Mouse (Mus musculus): Measurements from ENCODE around the gene Snx18.

The Snx18 gene

GRCm38 (mm10) chr13:113617891-113618823, at the start of gene Snx18:
Gene Snx18 (minus strand): TSS chr13:113618564.
- peak; percentile 95 for DNase-seq

GRCm38 (mm10) chr13:113663883-113664282, 45.5 kb upstream of the Snx18 start:
- DNase-seq = no peak

- DNase-seq = no peak
These were observed 44.9 kb upstream of the Snx18 start, which contains the start of gene Hspb3 for GRCm38 (mm10) chr13:113663151-113663779. Gene Hspb3 (minus strand): TSS chr13:113663676.

- no peak for DNase-seq
These were observed 43.5 kb upstream of the Snx18 start for GRCm38 (mm10) chr13:113661826-113662271.

- no peak for DNase-seq
These were observed 42.4 kb upstream of the Snx18 start for GRCm38 (mm10) chr13:113660576-113661310.

- DNase-seq = no peak
These were observed 38.8 kb upstream of the Snx18 start for GRCm38 (mm10) chr13:113657204-113657603.

GRCm38 (mm10) chr13:113656639-113657038, 38.3 kb upstream of the Snx18 start:
- DNase-seq = no peak

- DNase-seq = no peak
These were observed 37.1 kb upstream of the Snx18 start for GRCm38 (mm10) chr13:113655511-113655910.

- no peak for DNase-seq
These were observed 22.7 kb upstream of the Snx18 start for GRCm38 (mm10) chr13:113640944-113641597.

GRCm38 (mm10) chr13:113638914-113639313, 20.6 kb upstream of the Snx18 start:
- DNase-seq = peak; percentile 37

GRCm38 (mm10) chr13:113635799-113636222, 17.4 kb upstream of the Snx18 start:
- DNase-seq = peak; percentile 35

- no peak for DNase-seq
These were observed 16.5 kb upstream of the Snx18 start for GRCm38 (mm10) chr13:113634732-113635481.

- no peak for DNase-seq
These were observed 14.1 kb upstream of the Snx18 start for GRCm38 (mm10) chr13:113632506-113632905.

GRCm38 (mm10) chr13:113627601-113628000, 9.2 kb upstream of the Snx18 start:
- DNase-seq = no peak

- DNase-seq = no peak
These were observed 4.5 kb upstream of the Snx18 start for GRCm38 (mm10) chr13:113622865-113623255.

GRCm38 (mm10) chr13:113622122-113622864, 3.9 kb upstream of the Snx18 start:
- peak; percentile 32 for DNase-seq

- no peak for DNase-seq
These were observed 639 bp upstream of the Snx18 start for GRCm38 (mm10) chr13:113619003-113619402.

- DNase-seq = no peak
These were observed 950 bp downstream of the Snx18 start for GRCm38 (mm10) chr13:113617338-113617890.

- no peak for DNase-seq
These were observed 1.5 kb downstream of the Snx18 start for GRCm38 (mm10) chr13:113616751-113617337.

GRCm38 (mm10) chr13:113615971-113616671, 2.2 kb downstream of the Snx18 start:
- no peak for DNase-seq
